Mouse (Mus musculus) small intestine, adult 2 months (tissue): ENCODE results near the gene Kazn.

ENCODE experiments used
- CTCF ChIP-seq: fragments of 200-500 bp; IDR thresholded peaks from 2 replicates; pipeline ENCODE4 v1.5.1; 2012; ENCODE audit warnings: low read depth, mild to moderate bottlenecking, control low read depth, inconsistent platforms, low read length, moderate library complexity, mixed read lengths; ENCODE audit not compliant: insufficient replicate concordance, insufficient read length; ENCODE audit errors: extremely low read depth
- POLR2A ChIP-seq: fragments of 200-500 bp; IDR thresholded peaks from 2 replicates; pipeline ENCODE4 v1.6.1; 2012; ENCODE audit warnings: low read depth, mild to moderate bottlenecking, control low read depth, inconsistent platforms, low read length, moderate library complexity

DNA sequence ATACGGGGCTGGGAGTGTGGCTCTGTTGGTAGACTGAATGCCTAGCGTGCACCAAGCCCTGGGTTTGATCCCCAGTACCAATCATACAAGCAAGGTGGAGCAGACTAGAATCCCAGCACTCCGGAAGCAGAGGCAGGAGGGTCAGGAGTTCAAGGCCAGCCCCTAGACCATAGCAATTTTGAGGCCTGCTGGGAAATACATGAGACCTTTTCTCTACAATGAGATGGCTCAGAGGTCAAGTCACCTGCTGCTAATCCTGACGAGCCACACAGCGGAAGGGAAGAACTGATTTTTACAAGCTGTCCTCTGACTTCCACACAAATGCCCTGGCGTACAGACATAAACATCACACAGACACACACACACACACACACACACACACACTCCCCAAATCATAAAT is 33.5 kb downstream of the Kazn start:
- TF ChIP-seq POLR2A = no peak
- no peak for TF ChIP-seq CTCF
